Mouse (Mus musculus) lung, adult 2 months (tissue): ENCODE results near the gene 2010111I01Rik.

Source experiments
- CTCF ChIP-seq: fragments of 200-500 bp; IDR thresholded peaks from 2 replicates; pipeline ENCODE4 v1.5.1; 2011; ENCODE audit warnings: mild to moderate bottlenecking, low read length, control low read depth; ENCODE audit not compliant: insufficient read depth
- POLR2A ChIP-seq: fragments of 200-500 bp; IDR thresholded peaks from 2 replicates; pipeline ENCODE4 v1.6.1; 2011; ENCODE audit warnings: low read depth, mild to moderate bottlenecking, control low read depth, low read length, borderline replicate concordance; ENCODE audit errors: extremely low read depth

GRCm38 (mm10) chr13:63342781-63343180, 378.1 kb downstream of the 2010111I01Rik start:
- TF ChIP-seq CTCF: no peak
- no peak for TF ChIP-seq POLR2A
